Mouse (Mus musculus): ENCODE measurements at regions not wholly inside any gene's neighbourhood (a gene's known extent, or its start where the extent isn't known, plus 50 kb on each side); places are given as distances from the start of the nearest gene placed in this dataset.

- WGBS: 69% methylated on average over 13 of the region's 13 CpGs
- no peak overlapping the region for H3K27ac ChIP-seq (ENCODE audit: control insufficient read depth, insufficient read depth, low read depth, low read length, poor library complexity)
- H3K4me3 ChIP-seq (replicated peaks; ENCODE audit: control insufficient read depth, low read depth, low read length): no peak overlapping the region
- TF ChIP-seq POLR2A (IDR thresholded peaks at IDR 0.05; ENCODE audit: borderline replicate concordance, control insufficient read depth, low read depth, low read length): no peak
- no peak for TF ChIP-seq CTCF (IDR thresholded peaks at IDR 0.05; ENCODE audit: control insufficient read depth, insufficient read depth, low read length)
- no peaks in the 10 kb centered on the region for H3K4me1 ChIP-seq (ENCODE audit: control insufficient read depth, insufficient read depth, low read length)
Measured at GRCm38 (mm10) chr8:12175496-12175895, 103.1 kb upstream of the A230072I06Rik start.

DNA sequence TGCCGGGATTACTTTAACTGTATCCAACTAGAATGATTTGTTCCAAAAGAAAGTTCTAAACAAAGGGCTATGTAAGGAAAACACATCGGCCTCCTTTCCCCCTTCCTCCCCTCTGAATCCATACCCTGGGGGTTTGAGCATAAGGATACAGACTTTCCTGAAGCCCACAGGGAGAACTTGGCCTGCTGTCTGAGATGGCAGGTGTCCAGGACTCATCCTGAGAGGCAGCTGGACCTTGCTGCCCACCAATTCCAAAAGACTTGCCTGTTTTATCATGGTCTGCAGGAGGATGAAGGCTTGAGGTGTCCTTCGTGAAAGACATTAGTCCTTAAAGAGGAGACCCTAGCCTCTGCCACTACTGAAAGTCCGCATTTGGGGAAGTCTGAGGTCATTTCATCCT lies 94.0 kb upstream of the A230072I06Rik start:
- TF ChIP-seq CTCF (IDR thresholded peaks at IDR 0.05; ENCODE audit: control insufficient read depth, insufficient read depth, low read length): no peak
- TF ChIP-seq POLR2A (IDR thresholded peaks at IDR 0.05; ENCODE audit: borderline replicate concordance, control insufficient read depth, low read depth, low read length): no peak
- Histone ChIP-seq H3K4me3 (replicated peaks; ENCODE audit: control insufficient read depth, low read depth, low read length) (no peak overlapping the region), H3K27ac (ENCODE audit: control insufficient read depth, insufficient read depth, low read depth, low read length, poor library complexity) (no peak overlapping the region), H3K4me1 (ENCODE audit: control insufficient read depth, insufficient read depth, low read length) (no peaks in the 10 kb centered on the region)
- 75% methylated on average over 4 of the region's 4 CpGs for WGBS

GRCm38 (mm10) chr8:12187366-12187765 lies 91.3 kb upstream of the A230072I06Rik start:
- 75% methylated on average over 3 of the region's 3 CpGs for WGBS
- no peak overlapping the region for H3K4me3 ChIP-seq (replicated peaks; ENCODE audit: control insufficient read depth, low read depth, low read length)
- no peak overlapping the region for H3K27ac ChIP-seq (ENCODE audit: control insufficient read depth, insufficient read depth, low read depth, low read length, poor library complexity)
- H3K4me1 ChIP-seq (ENCODE audit: control insufficient read depth, insufficient read depth, low read length): no peaks in the 10 kb centered on the region
- no peak for TF ChIP-seq CTCF (IDR thresholded peaks at IDR 0.05; ENCODE audit: control insufficient read depth, insufficient read depth, low read length)
- no peak for TF ChIP-seq POLR2A (IDR thresholded peaks at IDR 0.05; ENCODE audit: borderline replicate concordance, control insufficient read depth, low read depth, low read length)

DNA sequence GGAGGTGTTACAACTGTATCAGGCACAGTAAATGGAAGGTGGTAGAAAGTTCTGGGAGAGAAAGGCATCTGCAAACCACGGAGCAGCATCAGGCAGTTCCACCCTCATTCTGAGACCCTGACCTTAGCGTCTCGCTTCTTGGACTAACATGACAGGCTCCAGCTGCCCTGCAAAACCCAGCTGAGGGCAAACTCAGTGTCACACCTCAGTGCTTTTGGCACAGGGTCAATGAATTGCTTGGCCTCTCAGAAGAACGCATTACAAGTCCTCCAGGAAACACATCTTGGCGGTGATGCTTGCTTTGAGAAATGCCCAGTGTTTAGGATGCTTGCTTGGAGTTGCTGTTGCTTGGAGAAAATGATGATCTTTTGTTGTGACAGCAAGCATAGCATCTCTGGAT lies 90.2 kb upstream of the A230072I06Rik start:
- WGBS: 79% methylated on average over 5 of the region's 5 CpGs
- no peak overlapping the region for H3K4me3 ChIP-seq (replicated peaks; ENCODE audit: control insufficient read depth, low read depth, low read length)

DNA sequence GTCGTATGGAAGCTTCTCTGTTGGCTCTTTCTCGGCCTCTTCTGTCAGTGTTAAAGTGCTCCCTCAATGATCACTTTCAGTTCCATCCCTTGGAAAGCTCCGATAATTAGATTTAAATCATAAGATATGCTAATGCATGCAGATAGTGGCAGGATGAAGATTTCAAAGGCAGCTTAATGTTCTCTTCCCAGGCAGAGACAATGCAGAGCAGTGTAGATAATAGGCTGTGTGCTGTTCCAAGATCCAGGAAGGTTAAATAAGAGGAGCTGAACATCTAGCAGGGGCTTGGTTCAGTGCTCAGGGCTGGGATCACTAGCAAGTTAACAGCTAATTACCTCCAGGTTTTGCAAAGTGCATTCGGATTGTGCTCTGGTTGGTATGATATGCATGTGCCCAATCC lies 89.7 kb upstream of the A230072I06Rik start:
- TF ChIP-seq CTCF (IDR thresholded peaks at IDR 0.05; ENCODE audit: control insufficient read depth, insufficient read depth, low read length): no peak
- no peak for TF ChIP-seq POLR2A (IDR thresholded peaks at IDR 0.05; ENCODE audit: borderline replicate concordance, control insufficient read depth, low read depth, low read length)
- WGBS: 73% methylated on average over 4 of the region's 4 CpGs
- Histone ChIP-seq H3K4me1 (ENCODE audit: control insufficient read depth, insufficient read depth, low read length) (no peaks in the 10 kb centered on the region), H3K27ac (ENCODE audit: control insufficient read depth, insufficient read depth, low read depth, low read length, poor library complexity) (no peak overlapping the region), H3K4me3 (replicated peaks; ENCODE audit: control insufficient read depth, low read depth, low read length) (no peak overlapping the region)

More for the DNA sequence above, 90.2 kb upstream of the A230072I06Rik start:
- no peak overlapping the region for H3K27ac ChIP-seq (ENCODE audit: control insufficient read depth, insufficient read depth, low read depth, low read length, poor library complexity)
- no peaks in the 10 kb centered on the region for H3K4me1 ChIP-seq (ENCODE audit: control insufficient read depth, insufficient read depth, low read length)
- no peak for TF ChIP-seq POLR2A (IDR thresholded peaks at IDR 0.05; ENCODE audit: borderline replicate concordance, control insufficient read depth, low read depth, low read length)

GRCm38 (mm10) chr8:12192006-12192405 lies 86.6 kb upstream of the A230072I06Rik start:
- TF ChIP-seq CTCF (IDR thresholded peaks at IDR 0.05; ENCODE audit: control insufficient read depth, insufficient read depth, low read length) (peak; percentile 68), POLR2A (IDR thresholded peaks at IDR 0.05; ENCODE audit: borderline replicate concordance, control insufficient read depth, low read depth, low read length) (no peak)
- WGBS: 21% methylated on average over 8 of the region's 8 CpGs

GRCm38 (mm10) chr8:12205909-12206308 lies 72.7 kb upstream of the A230072I06Rik start:
- Histone ChIP-seq H3K4me1 (ENCODE audit: control insufficient read depth, insufficient read depth, low read length) (no peaks in the 10 kb centered on the region), H3K4me3 (replicated peaks; ENCODE audit: control insufficient read depth, low read depth, low read length) (no peak overlapping the region), H3K27ac (ENCODE audit: control insufficient read depth, insufficient read depth, low read depth, low read length, poor library complexity) (no peak overlapping the region)
- no peak for TF ChIP-seq POLR2A (IDR thresholded peaks at IDR 0.05; ENCODE audit: borderline replicate concordance, control insufficient read depth, low read depth, low read length)
- no peak for TF ChIP-seq CTCF (IDR thresholded peaks at IDR 0.05; ENCODE audit: control insufficient read depth, insufficient read depth, low read length)
- 73% methylated on average over 1 of the region's 1 CpGs for WGBS

More at GRCm38 (mm10) chr8:12192006-12192405, 86.6 kb upstream of the A230072I06Rik start:
- Histone ChIP-seq H3K27ac (ENCODE audit: control insufficient read depth, insufficient read depth, low read depth, low read length, poor library complexity) (no peak overlapping the region), H3K4me3 (replicated peaks; ENCODE audit: control insufficient read depth, low read depth, low read length) (no peak overlapping the region), H3K4me1 (ENCODE audit: control insufficient read depth, insufficient read depth, low read length) (no peaks in the 10 kb centered on the region)

DNA sequence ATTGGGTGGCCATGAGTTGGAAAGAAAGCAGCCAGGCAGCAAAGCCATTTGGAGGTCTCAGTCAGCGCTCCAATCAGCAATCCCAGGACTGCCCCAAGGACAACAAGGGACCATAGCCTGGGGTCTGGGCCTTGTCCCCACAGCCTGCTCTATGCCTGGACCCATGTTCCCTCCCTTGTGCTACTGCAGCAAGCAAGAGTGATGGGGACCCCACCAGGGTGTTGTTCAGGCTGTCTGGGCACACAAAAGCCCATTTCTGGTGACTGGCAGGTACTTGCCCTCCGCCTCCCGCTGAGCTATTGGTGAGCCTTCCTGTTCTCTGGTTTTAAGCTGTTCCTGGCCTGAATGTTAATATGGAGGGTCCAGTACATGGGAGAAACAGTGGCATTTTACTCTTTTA lies 71.2 kb upstream of the A230072I06Rik start:
- TF ChIP-seq CTCF (IDR thresholded peaks at IDR 0.05; ENCODE audit: control insufficient read depth, insufficient read depth, low read length): no peak
- no peak for TF ChIP-seq POLR2A (IDR thresholded peaks at IDR 0.05; ENCODE audit: borderline replicate concordance, control insufficient read depth, low read depth, low read length)
- 89% methylated on average over 3 of the region's 3 CpGs for WGBS
- no peak overlapping the region for H3K27ac ChIP-seq (ENCODE audit: control insufficient read depth, insufficient read depth, low read depth, low read length, poor library complexity)

GRCm38 (mm10) chr8:12213774-12214173 lies 64.8 kb upstream of the A230072I06Rik start:
- H3K4me3 ChIP-seq (replicated peaks; ENCODE audit: control insufficient read depth, low read depth, low read length): no peak overlapping the region
- H3K4me1 ChIP-seq (ENCODE audit: control insufficient read depth, insufficient read depth, low read length): no peaks in the 10 kb centered on the region
- no peak for TF ChIP-seq CTCF (IDR thresholded peaks at IDR 0.05; ENCODE audit: control insufficient read depth, insufficient read depth, low read length)
- TF ChIP-seq POLR2A (IDR thresholded peaks at IDR 0.05; ENCODE audit: borderline replicate concordance, control insufficient read depth, low read depth, low read length): no peak
- no peak overlapping the region for H3K27ac ChIP-seq (ENCODE audit: control insufficient read depth, insufficient read depth, low read depth, low read length, poor library complexity)
- 67% methylated on average over 7 of the region's 7 CpGs for WGBS

More for the DNA sequence above, 71.2 kb upstream of the A230072I06Rik start:
- no peak overlapping the region for H3K4me3 ChIP-seq (replicated peaks; ENCODE audit: control insufficient read depth, low read depth, low read length)
- no peaks in the 10 kb centered on the region for H3K4me1 ChIP-seq (ENCODE audit: control insufficient read depth, insufficient read depth, low read length)

All from bone marrow, adult 2 months (tissue).